Mouse (Mus musculus): ENCODE data around the gene Pheta2.

The Pheta2 gene

GRCm38 (mm10) chr15:82338593-82339112 is at the start of gene Pheta2, which contains the start of the genes Naga and Smdt1:
TSS of gene Pheta2 (plus strand) at chr15:82338942.
TSS of gene Naga (minus strand) at chr15:82338925.
TSS of gene Smdt1 (plus strand) at chr15:82338959.
- DNase-seq (ENCODE audit: low read depth in 1 of 2, low spot score in 2 of 2), result peak; percentile 80 to 85

DNA sequence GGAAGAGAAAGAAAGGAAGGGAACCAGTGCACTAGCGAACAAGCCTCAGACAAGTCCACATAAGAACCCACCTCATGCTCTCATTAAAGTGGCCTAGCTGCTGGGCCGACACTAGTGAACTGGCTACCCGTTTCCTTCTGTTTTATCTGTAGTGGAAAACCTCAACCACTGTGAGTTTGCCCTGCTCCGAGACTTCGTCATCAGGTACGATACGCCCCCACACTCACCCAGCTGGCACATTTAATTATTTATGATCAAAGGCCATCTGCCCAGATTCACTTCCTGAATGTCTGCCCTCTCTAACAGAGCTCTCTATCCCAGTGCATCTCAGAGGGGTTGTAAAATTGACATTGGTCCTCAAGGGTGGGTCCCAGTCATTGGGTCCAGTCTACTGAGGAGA is 48.5 kb upstream of the Pheta2 start:
- no peak for DNase-seq (ENCODE audit: low read depth in 1 of 2, low spot score in 2 of 2)

GRCm38 (mm10) chr15:82292851-82293250 is 45.9 kb upstream of the Pheta2 start:
- DNase-seq (ENCODE audit: low read depth in 1 of 2, low spot score in 2 of 2), result no peak

- DNase-seq (ENCODE audit: low read depth in 1 of 2, low spot score in 2 of 2), result no peak
Measured at GRCm38 (mm10) chr15:82293271-82293711, 45.5 kb upstream of the Pheta2 start.

DNA sequence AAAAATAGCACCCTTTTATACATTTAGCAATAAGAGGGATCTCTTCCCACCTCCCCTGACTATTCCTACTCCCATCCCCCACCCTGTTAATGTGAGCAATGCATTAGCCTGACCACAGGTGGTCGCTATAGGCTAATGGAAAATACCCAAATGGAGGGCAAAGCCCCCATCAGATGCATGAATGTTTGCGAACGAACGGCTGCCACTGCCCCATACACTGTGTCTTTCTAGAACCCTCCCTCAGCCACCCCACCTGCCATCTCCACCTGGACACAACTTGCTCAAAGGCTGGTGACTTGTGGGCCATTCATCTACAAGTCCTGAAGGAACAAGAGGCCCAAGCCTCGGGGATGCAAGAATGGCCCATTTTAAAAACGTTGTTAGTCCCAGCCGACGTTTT is 44.7 kb upstream of the Pheta2 start:
- no peak for DNase-seq (ENCODE audit: low read depth in 1 of 2, low spot score in 2 of 2)

DNA sequence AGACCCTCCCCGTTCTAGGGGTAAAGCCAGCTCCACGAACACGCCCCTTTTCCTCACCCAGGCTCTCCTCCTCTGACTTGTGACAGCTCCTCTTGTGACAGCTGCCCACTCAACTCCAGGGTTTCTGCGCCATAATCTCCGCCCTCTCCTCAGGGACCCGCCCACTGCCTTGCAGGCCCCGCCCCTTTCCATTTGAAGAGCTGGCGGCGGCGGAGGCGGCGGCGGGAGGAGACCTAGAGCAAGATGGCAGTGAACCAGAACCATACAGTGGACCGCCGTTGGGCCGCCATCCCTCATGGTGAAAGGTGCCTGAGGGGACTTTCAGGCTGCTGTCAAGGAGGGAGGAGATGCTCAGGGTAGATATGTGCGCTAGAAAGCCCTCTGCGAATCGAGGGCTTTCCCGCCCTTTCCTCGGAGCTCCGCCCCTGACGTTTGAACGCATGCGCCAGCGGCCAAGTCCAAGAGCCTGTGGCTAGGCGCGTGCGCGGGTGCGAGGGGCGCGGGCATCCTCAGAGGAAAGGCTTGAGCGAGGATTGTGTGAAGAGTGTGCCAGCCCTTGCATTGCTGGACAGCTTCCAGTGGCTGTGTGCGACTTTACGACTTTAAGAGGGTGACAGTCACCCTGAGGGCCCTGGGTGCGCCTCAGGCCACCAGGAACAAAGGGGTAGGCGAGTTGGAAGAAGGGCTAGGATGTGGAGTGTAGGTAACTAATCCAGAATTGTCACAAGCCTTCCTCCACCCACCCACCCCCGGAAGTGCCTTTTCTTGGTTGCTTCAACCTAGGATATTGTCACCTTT is 39.8 kb upstream of the Pheta2 start, which contains the start of gene Wbp2nl:
Gene Wbp2nl (plus strand): TSS at position 191 of the 798 bp plus-strand sequence.
- DNase-seq (ENCODE audit: low read depth in 1 of 2, low spot score in 2 of 2), result no peak

DNA sequence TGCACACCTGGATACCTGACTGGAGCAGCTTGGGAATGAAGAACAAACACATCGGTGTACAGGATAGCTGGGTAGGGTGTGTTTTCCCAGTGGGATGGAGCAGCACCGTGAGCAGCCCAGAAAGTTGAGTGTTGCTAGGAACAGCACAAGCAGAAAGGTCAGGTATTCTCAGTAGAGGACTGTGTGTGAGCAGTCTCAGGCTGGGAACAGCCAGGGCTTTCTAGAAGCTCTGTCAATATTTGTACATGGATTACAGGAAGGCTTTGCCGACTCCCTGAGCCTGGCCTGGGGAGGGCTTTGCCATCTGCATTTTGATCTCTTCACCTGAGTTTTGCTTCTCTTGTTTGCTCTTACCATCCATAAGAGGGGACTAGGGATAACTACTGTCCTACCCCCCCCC is 31.6 kb upstream of the Pheta2 start:
- no peak for DNase-seq (ENCODE audit: low read depth in 1 of 2, low spot score in 2 of 2)

DNA sequence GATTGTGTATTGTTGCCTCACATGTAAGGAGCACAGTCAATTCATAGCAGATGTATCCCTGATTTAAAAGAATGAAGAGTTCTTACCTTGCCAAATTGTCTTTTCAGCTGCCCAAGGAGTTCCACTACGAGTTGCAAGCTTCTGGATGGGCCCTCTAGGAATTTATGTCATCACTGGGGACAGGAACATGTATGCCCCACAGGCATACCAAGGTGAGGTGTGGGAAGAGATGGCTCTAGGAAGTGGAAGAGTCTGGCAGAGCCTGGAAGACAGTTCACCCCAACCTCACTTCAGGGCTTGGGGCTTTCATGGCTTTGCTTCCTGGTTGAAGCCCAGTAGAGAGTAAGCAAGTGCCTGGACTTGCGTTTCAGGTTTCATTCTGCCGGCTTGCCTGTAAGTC is 30.3 kb upstream of the Pheta2 start:
- DNase-seq (ENCODE audit: low read depth in 1 of 2, low spot score in 2 of 2), result no peak

DNA sequence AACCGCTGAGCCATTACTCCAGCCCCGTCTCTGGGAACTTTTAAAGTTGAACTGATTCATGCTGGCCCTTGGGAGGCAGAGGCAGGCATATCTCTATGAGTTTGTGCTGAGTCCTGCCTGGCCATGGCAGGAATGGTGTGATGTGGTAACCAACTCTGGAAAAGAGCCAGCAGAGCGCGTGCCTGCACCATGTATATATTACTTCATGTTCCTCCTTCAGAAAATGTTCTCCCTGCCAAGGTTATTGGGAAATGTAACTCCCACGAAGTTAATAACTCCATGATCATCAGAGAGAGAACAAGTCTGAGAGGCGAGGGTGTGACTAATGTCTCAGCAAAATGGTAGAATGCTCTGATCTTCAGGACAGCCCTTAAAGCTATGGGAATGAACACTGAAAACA is 20.9 kb upstream of the Pheta2 start:
- DNase-seq (ENCODE audit: low read depth in 1 of 2, low spot score in 2 of 2), result no peak

- DNase-seq (ENCODE audit: low read depth in 1 of 2, low spot score in 2 of 2), result no peak
Measured at GRCm38 (mm10) chr15:82319613-82320012, 19.1 kb upstream of the Pheta2 start.

DNA sequence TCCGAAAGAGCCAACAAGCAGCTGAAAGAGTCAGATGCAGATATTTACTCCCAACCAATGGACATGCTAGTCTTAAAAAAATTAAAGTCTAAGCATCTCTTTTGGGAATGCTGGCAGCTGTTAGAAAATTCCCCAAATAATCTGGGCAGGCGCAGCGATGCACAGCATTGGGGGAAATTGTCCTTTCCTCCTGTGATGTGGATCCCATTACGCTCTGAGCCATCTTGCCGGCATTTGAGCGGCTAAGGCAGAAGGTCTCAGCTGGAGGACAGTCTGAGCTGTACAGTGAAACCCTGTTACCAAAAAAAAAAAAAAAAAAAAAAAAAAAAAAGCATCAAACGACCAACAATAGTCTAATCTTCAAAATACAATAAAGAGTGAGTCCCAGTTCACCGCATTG is 16.5 kb upstream of the Pheta2 start:
- no peak for DNase-seq (ENCODE audit: low read depth in 1 of 2, low spot score in 2 of 2)

- no peak for DNase-seq (ENCODE audit: low read depth in 1 of 2, low spot score in 2 of 2)
Measured at GRCm38 (mm10) chr15:82325382-82325781, 13.4 kb upstream of the Pheta2 start.

GRCm38 (mm10) chr15:82335194-82335593 is 3.5 kb upstream of the Pheta2 start:
- DNase-seq (ENCODE audit: low read depth in 1 of 2, low spot score in 2 of 2), result no peak

- DNase-seq (ENCODE audit: low read depth in 1 of 2, low spot score in 2 of 2), result no peak
Measured at GRCm38 (mm10) chr15:82336629-82337028, 2.1 kb upstream of the Pheta2 start.

DNA sequence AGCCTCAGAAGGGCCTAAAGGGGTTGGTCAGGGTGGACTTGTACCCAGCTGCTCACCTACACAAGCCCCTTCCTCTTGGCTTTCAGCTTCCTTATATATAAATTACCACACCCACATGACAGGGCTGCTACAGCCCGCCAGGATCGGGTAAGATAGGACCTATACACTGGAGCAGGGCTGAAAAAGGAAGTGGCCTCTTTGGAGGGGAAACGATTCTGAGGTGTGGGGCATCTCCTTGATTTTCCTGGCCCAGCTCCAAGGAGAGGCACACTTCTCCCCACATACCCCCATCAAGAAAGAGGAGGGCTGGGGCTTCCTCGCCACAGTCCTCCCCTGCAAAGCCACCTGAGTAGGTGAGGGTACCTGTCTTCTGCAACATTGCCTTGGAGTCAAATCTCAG is 867 bp upstream of the Pheta2 start:
- DNase-seq (ENCODE audit: low read depth in 1 of 2, low spot score in 2 of 2), result peak in 1 of 2 experiments; percentile 49

- DNase-seq (ENCODE audit: low read depth in 1 of 2, low spot score in 2 of 2), result no peak
Measured at GRCm38 (mm10) chr15:82339150-82339549, 408 bp downstream of the Pheta2 start.

DNA sequence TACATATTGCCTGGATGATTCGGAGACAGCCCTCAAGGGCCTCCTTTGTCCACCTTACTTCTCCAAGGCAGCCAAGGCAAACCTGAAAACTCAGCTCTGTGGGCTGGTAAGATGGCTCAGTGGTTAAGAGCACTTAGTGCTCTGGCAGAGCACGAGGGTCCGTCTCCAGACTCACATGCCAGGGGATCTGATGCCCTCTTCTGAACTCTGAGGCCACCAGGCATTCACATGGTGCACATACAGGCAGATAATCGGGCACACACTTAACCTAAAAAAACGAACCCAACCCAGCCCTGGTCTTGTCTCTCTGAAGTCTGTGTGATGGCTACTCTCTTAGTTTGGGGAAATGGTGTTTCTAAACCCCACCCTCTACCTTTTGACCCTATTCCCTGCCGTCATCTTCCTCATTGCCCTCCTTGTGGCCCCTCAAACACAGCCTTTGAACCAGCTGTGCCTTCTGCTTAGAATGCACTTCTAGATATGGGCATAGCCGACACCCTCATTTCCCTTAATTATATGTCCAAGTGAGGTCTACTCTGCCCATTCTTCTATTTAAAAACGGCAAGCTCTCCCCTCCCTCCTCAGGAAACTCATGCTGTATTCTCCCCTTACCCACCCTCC is 1.0 kb downstream of the Pheta2 start:
- no peak for DNase-seq (ENCODE audit: low read depth in 1 of 2, low spot score in 2 of 2)

DNA sequence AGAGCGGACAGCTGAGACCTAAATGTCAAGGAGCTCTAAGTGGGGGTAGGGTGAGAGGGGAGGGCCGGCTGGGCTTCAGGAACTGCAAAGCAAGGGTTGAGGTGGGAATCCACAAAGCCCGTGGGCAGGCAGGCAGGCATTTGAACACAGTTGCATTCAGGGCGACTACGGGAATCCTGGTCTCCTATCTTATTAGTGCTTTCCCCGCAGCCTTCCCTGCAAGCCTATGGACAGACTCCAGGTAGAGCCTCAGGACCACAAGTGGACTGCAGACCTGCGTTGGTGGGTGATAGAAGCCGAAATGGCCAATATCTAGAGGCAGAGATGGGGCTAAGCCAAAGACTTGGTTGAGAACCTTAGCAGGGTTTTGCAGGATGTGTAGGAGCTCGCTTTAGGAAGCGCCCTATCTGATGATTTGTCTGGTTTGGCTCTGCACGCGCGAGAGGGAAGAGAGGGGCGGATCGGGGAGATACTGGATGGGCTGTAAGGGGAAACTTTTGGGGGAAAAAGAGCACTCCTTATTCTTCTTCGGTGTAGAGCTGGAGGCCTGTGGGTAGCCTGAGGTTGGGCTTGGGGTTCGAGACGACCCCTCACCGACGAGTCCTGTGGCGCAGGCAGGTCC is 1.8 kb downstream of the Pheta2 start:
- no peak for DNase-seq (ENCODE audit: low read depth in 1 of 2, low spot score in 2 of 2)

DNA sequence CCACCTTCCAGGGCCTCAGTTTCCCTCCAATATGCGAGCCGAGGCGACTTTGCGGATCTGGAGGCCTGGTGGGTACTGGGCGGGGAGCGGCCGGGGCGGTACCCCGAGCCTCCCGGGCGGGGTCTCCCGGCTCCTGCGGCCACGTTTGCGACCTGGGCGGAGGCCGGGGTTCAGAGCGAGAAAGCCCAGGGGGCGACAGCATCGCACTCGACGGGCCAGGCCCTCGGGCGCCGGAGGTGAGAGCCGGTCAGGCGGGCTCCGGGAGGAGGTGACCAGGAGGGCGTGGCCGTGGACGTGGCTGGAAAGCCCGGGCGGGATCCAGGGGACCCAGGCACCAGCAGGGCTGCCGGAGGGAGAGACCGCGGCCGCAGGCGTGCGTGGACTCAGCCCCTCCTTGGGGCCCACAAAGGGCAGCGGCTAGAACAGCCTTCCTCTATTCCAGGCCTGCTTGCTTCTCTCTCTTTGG is 2.3 kb downstream of the Pheta2 start:
- DNase-seq (ENCODE audit: low read depth in 1 of 2, low spot score in 2 of 2), result peak in 1 of 2 experiments; percentile 60

GRCm38 (mm10) chr15:82341675-82342542 is 3.2 kb downstream of the Pheta2 start:
- no peak for DNase-seq (ENCODE audit: low read depth in 1 of 2, low spot score in 2 of 2)

DNA sequence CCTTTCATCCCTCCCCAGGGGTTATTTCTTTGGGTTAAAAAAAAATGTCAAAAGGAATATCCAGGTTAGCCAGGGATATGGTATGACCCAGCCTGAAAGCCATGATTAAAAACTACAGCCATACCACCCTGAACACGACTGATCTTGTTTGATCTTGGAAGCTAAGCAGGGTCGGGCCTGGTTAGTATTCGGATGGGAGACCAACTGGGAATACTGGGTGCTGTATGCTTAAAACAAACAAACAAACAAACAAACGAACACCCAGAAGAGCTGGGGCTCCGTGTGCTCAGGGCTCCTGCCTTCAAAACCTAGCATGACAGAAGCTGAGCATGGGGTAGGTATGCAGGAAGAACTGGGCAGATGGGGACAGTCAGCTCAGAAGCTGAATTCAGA is 3.8 kb downstream of the Pheta2 start:
- DNase-seq (ENCODE audit: low read depth in 1 of 2, low spot score in 2 of 2), result no peak
